Mouse (Mus musculus) liver, adult 2 months (tissue): ENCODE data around the gene Defb19.

ENCODE experiments used
- CTCF ChIP-seq: fragments of 200-500 bp; IDR thresholded peaks from 2 replicates; pipeline ENCODE4 v1.5.1; 2011; ENCODE audit warnings: low read depth, low read length, control low read depth
- POLR2A ChIP-seq: fragments of 200-500 bp; IDR thresholded peaks from 2 replicates; pipeline ENCODE4 v1.6.1; 2011; ENCODE audit warnings: low read length, control low read depth; ENCODE audit not compliant: insufficient read depth; ENCODE audit errors: extremely low read depth

GRCm38 (mm10) chr2:152612193-152612592, 32.1 kb upstream of the Defb19 start:
- TF ChIP-seq POLR2A (no peak), CTCF (no peak)
